Mouse (Mus musculus): ENCODE data around the gene Gfy.

GRCm38 (mm10) chr7:45167761-45168445 lies 11.5 kb downstream of the Gfy start:
- no peak for TF ChIP-seq EP300 (optimal IDR thresholded peaks at IDR 0.05)
- TF ChIP-seq CTCF (IDR thresholded peaks at IDR 0.05; ENCODE audit: low read depth) = no peak
